Mouse (Mus musculus) heart, postnatal 25 days (tissue): ENCODE data around the gene Ankrd13a. TPM values are rescaled to one million over a fixed set of nuclear protein-coding genes. Genes with fewer than 3 reads are reported as not detected.

ENCODE experiments used
- DNase-seq: peaks from one replicate; pipeline ENCODE4 v3.0.0; 2022; ENCODE audit warnings: low spot score
- intact Hi-C: fragments of 180-260 bp; cut with DNase I; formaldehyde crosslinking; loops from one replicate; pipeline ENCODE4 v1.15.1; 2025
- total RNA-seq, 2 experiments: library from RNA; stranded (reverse); gene quantifications; 2 replicates each; pipeline ENCODE4 v1.2.3; 2021

Ankrd13a gene
- total RNA-seq, 2 experiments from 2014 or later: 31.3 to 35.2 TPM

DNA sequence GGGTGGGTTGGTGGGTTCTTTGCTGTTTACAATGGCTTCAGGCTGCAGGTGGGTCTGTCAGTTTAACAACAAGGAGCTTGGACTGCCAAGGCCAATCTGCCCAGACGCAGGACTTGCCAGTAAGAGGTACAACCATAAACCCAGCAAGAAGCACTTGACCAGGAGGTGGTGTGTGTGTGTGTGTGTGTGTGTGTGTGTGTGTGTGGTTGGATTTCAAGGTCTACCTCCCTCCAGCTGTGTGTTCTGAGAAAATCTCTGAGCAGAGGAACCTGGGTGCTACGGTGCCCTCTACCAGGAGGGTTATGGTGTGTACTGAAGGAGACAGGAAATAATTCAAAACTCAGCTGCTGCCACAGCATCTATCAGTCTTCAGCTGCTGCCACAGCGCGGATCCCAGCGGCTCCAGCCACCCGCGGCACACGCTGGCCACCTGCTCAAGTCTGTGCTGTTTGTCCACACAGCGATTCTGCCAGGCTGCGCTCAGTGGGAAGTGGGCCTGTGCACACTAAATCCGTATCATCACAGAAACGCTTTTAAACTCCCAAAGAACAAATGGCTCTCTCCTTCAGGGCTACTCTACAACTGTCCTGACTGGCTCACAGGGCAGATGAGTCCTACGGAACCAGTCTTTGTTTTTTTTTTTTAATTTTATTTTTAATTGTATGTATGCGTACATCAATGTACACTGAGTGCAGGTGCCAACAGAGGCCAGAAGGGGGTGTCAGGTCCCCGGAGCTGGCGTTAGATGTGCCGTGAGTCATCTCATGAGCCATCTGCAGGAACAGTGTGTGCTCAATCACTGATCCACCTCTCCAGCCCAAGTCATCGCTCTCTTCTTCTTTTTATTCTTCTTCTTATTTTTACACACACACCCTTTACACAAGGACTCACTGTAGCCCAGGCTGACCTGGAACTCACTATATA lies 9.4 kb upstream of the Ankrd13a start:
- DNase-seq: no peak
- intact Hi-C loops: no loop called here

DNA sequence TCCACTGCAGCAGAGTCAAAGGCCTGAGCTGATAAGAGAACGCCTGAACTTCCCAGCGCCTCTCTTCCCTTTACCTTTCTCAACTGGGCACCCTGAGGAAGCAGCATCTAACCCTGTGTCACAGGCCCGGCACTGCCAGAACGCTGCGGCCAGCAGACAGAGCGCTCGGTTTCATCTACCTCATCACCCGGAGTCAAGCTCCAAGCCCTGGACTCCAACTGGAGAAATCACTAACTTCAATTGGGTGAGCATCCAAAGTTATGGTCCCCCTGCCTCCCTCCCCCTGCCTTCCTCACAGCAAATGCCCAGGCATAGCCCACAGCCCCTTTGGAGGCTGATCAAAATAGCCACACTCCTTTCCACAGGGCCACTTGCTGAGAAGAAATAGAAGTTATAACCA lies 7.8 kb upstream of the Ankrd13a start:
- no peak for DNase-seq
- intact Hi-C loops: no loop called here

DNA sequence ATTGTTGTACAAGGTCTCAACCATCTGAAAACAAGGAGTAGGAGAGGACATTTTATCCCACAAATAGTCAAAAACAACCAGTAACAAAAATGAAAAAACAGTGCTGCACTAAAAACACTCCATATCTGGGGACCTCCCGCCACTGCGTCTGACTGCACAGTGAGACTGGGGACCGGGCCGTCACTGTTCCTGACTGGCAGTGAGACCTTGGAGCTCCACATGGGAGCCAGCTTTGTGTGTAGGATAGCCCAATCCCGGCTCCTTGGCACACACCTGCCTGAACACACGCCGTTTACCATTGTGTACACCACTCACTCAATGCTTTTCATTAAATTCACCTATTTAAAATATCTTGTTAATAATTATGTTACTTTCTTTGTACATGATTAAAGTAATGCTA lies 7.3 kb upstream of the Ankrd13a start:
- intact Hi-C loops: no loop called here

GRCm38 (mm10) chr5:114769786-114770185 lies 4.7 kb upstream of the Ankrd13a start:
- no peak for DNase-seq
- intact Hi-C loops: loop anchor here (2.0 kb wide), 1 partner anchor 61 kb away; no protein-coding TSS in a partner anchor

More for the DNA sequence above, 7.3 kb upstream of the Ankrd13a start:
- DNase-seq: no peak

- DNase-seq: no peak
Observed at GRCm38 (mm10) chr5:114771796-114772195, 2.7 kb upstream of the Ankrd13a start.

DNA sequence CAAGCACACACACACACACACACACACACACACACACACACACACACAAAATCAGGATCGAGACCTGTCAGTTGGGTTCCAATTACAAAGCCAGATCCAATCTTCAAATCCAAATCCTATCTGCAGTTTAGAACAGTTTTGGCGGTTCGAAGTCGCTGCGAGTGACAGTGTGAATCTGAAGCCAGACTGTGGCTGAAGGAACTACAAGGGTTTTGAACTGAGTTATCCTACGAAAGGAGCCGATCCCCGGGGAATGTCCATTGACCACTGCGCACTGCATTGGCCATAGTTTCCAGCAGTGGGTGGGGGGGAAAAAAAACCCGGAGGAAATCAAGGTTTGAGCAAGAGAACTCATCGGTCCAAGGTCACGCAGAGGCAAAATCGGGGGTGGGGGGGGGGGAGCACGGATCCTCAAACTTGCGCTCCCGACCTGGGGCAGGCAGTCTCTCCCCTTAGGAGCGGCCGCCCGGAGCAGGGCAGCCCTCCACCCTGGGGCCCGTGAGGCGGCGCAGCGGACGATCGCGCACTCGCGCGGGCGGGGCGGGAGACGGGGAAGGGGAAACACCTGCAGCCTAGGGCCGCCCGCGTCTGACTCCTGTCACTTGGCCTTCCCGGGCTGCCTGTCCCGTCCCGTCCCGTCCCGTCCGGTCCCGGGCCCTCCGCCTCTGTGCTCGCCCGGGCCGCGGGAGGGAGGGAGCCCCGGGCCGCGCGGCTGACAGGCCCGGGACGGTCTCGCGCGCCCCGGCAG lies 1.8 kb upstream of the Ankrd13a start:
- intact Hi-C loops: no loop called here
- peak; percentile 41 for DNase-seq

More at GRCm38 (mm10) chr5:114771796-114772195, 2.7 kb upstream of the Ankrd13a start:
- intact Hi-C loops: loop anchor here (2.0 kb wide), 1 partner anchor 63 kb away; no protein-coding TSS in a partner anchor

GRCm38 (mm10) chr5:114773211-114773710 lies 1.2 kb upstream of the Ankrd13a start:
- peak; percentile 97 for DNase-seq
- intact Hi-C loops: no loop called here

- DNase-seq: no peak
- intact Hi-C loops: loop anchor here (2.0 kb wide), 1 partner anchor 33 kb away; no protein-coding TSS in a partner anchor
Observed at GRCm38 (mm10) chr5:114773780-114774179, 697 bp upstream of the Ankrd13a start.

DNA sequence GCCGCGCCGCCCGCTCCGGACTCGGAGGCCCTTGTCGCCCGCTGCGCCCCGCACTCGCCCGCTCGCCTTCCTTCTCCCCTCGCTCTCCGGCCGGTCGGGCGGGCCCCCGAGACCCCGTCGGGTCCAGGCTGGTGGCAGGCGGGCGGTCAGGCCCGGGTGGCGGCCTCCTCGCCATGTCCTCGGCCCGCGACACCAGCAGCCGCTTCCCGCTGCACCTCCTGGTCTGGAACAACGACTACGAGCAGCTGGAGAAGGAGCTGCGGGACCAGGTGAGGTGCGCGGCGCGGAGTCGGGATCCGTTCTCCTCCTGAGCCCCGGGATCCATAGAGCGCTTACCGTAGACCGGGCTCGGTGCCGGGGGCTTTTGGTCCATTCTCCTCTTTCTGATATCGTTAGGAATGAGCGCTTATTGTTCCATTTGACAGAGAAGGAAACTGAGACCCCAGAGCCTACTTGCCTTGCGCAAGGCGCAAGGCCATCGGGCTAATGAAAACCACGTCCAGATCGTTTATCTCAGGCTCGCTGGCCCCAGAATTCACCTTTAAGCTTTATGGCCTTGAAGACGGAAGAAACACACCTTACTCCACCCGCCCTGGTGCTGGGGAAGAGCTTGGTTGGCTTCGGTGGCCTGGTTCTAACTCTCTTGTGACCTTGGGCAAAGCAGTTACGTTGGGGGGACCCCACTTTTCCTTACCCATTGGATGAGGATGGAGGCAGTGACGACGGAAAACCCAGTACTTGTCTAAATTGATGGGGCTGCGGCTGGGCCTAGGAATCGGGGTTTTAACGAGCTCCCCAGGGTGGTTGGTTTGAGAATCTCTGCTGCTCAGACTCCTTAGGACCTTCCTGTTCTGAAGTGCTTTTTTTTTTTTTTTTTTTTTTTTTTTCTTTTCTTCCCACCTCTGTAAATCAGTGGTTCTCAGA lies 841 bp downstream of the Ankrd13a start, which contains the start of gene Git2:
Gene Git2 (minus strand): TSS at position 462 of the 924 bp plus-strand sequence.
- intact Hi-C loops: loop anchor here (2.0 kb wide), 1 partner anchor 31 kb away; no protein-coding TSS in a partner anchor
- no peak for DNase-seq

- intact Hi-C loops: no loop called here
- DNase-seq: no peak
Observed at GRCm38 (mm10) chr5:114776174-114776573, 1.7 kb downstream of the Ankrd13a start.

GRCm38 (mm10) chr5:114779956-114780489 lies 5.5 kb downstream of the Ankrd13a start:
- intact Hi-C loops: no loop called here
- DNase-seq: no peak

DNA sequence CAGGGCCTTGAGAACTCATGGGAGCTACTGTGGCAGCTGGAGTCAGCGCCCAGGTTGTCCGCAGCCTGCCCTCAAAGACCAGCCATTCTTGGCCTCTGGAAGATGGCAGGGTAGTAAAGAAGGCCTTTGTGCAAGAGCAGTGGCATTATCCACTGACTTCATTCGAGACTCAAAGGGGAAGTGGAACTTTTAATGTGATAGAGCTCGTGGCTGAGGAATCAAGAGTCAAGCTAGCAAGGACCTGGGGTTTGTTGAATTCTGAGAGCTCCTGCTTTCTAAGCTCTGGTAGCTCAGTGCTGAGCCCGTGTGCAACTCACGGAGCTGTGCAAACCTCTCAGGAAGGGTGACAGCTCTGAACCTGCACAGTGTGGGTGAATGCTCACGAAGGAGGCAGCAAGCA lies 6.4 kb downstream of the Ankrd13a start:
- intact Hi-C loops: no loop called here
- no peak for DNase-seq

DNA sequence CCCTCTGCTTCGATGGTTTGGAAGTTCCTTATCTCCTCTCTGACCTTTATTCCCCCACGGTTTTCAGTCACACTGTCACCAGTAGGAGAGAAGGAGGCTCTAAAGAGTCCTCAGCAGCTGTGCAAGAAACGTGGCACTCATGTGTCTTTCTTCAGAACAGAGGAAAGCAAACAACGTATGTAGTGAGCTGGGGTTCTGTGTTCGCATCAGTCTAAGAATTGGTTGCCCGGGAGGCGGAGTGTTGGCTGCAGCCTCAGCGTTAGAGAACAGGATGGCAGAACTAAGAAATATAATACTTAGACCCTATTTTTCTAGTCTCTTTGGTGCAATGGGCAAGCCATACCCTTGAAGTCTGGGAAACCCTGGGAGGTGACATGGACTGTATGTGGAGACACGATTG lies 8.5 kb downstream of the Ankrd13a start:
- DNase-seq: no peak
- intact Hi-C loops: no loop called here

- intact Hi-C loops: loop anchor here (2.0 kb wide), 1 partner anchor 17 kb away; no protein-coding TSS in a partner anchor
- no peak for DNase-seq
Observed at GRCm38 (mm10) chr5:114783405-114784163, 9.1 kb downstream of the Ankrd13a start.

GRCm38 (mm10) chr5:114784622-114785165 lies 10.2 kb downstream of the Ankrd13a start:
- intact Hi-C loops: loop anchor here (2.0 kb wide), 1 partner anchor 16 kb away; no protein-coding TSS in a partner anchor

DNA sequence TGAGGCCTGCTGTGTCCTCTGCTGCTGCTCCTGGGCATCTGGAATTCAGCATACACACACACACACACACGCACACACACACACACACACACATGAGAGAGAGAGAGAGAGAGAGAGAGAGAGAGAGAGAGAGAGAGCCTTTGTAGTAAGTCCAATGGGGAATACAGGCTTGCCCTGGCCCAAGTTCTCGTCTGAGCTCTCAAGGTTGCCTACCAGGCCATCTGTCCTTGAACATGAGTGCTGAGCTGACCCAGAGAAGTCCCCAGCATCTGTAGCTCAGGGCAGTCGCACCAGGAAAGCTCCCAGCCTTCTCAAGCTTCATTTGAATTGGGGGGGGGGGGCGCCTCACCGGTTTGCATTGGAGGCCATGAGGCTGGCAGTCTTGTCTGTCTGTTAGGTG lies 10.7 kb downstream of the Ankrd13a start:
- intact Hi-C loops: loop anchor here (2.0 kb wide), 1 partner anchor 16 kb away; no protein-coding TSS in a partner anchor
- DNase-seq: no peak

More at GRCm38 (mm10) chr5:114784622-114785165, 10.2 kb downstream of the Ankrd13a start:
- peak; percentile 49 for DNase-seq

DNA sequence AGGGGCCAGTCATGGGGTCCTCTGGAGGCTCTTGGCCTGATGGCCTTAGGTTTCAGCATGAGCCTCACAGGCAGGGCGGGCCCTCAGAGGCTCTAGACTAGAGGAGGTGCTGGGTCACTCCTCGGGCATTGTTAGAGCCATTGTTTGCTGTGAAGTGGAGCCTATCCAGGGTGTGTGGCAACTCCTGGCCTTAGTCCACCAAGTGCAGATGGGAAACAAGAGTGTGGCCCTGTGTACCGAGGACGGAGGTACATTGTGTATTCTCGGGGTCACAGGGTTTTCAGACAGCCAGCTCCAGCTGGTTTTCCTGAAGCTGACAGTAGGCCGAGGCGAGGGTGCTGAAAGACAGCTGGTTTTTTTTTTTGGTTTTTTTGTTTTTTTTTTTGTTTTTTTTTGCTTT lies 18.8 kb downstream of the Ankrd13a start:
- DNase-seq: no peak
- intact Hi-C loops: no loop called here

DNA sequence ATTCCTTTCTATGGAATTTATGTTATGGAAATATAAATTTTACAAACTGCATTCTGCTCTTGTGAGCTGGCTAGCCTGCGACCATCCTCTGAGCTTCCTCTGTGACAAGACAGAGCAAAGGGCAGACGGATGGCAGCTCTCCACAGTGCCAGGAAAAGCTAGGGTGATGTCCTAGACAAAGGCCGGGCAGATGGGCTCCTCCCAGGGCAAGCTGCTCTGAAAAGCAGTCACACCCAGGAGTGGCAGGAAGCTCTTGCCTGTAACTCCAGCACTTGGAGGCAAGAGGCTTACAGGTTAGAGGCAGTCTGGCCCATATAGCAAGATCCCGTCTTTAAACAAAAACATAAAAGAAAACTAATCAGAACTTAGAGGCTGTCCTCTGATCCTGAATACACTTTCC lies 20.1 kb downstream of the Ankrd13a start:
- no peak for DNase-seq
- intact Hi-C loops: no loop called here
